Mouse (Mus musculus) spleen, adult 2 months (tissue): ENCODE data around the gene Slc25a45.

Experiments used
- CTCF ChIP-seq: fragments of 200-500 bp; IDR thresholded peaks from 2 replicates; pipeline ENCODE4 v1.5.1; 2011; ENCODE audit warnings: mild to moderate bottlenecking, inconsistent platforms; ENCODE audit not compliant: insufficient read depth, insufficient read length, insufficient replicate concordance; ENCODE audit errors: extremely low read depth
- POLR2A ChIP-seq: fragments of 200-500 bp; IDR thresholded peaks from 2 replicates; pipeline ENCODE4 v1.6.1; 2011; ENCODE audit warnings: low read depth, low read length, inconsistent platforms

GRCm38 (mm10) chr19:5830776-5831175, 46.8 kb upstream of the Slc25a45 start:
- TF ChIP-seq POLR2A (no peak), CTCF (no peak)
